Mouse (Mus musculus) left cerebral cortex, adult 9 months (tissue): ENCODE data around the gene BC051019.

Experiments
- DNase-seq, 2 experiments: peaks; one replicate each; pipeline ENCODE4 v3.0.0; 2022; ENCODE audit warnings: low spot score in 2 of 2

BC051019 gene

GRCm38 (mm10) chr7:109708961-109709382 is 14.7 kb downstream of the BC051019 start:
- DNase-seq: no peak

GRCm38 (mm10) chr7:109707023-109707785 is 16.4 kb downstream of the BC051019 start:
- DNase-seq: peak in 1 of 2 experiments; percentile 53

DNA sequence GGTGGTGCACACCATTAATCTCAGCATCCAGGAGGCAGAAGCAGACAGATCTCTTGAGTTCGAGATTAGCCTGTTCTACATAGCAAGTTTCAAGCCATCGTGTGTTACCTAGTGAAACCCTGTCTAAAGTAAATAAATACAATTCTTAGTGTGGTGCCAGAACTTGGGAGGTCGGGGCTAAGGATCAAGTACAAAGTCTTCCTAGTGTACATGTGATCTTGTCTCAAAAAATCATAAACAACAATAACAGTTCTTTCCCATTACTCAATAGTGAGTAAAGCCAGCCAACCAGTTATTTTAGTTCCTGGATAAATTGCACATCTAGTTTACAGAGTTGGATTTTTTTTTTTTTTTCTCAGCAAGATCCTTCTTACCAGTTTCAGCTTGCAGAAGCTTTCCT is 19.2 kb downstream of the BC051019 start:
- DNase-seq: no peak

- no peak for DNase-seq
Observed at GRCm38 (mm10) chr7:109704016-109704377, 19.7 kb downstream of the BC051019 start.

- peak; percentile 70 to 93 for DNase-seq
Observed at GRCm38 (mm10) chr7:109703190-109704015, 20.2 kb downstream of the BC051019 start, which contains the start of the genes St5 and Akip1. Gene St5, minus strand, starts transcription at chr7:109703605. Gene Akip1, plus strand, starts transcription at chr7:109703690.

DNA sequence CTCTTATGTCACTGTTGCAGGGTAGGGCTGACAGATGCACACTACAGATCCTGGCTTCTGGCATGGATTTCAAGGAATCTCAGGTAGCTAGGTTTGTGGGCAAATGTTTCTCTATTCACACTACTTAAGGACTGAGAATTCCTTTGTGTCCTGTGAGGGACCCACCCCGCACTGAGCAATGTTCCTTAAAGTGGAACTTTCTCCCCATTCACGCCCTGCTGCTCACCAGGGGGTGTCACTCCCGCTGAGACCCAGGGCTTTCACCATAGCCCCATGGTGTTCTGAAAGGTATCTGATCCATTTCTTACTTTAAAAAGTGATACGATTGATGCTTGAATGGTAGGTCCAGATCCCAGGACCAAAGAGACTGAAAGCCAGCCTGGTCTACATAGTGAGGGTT is 20.9 kb downstream of the BC051019 start:
- DNase-seq: no peak

DNA sequence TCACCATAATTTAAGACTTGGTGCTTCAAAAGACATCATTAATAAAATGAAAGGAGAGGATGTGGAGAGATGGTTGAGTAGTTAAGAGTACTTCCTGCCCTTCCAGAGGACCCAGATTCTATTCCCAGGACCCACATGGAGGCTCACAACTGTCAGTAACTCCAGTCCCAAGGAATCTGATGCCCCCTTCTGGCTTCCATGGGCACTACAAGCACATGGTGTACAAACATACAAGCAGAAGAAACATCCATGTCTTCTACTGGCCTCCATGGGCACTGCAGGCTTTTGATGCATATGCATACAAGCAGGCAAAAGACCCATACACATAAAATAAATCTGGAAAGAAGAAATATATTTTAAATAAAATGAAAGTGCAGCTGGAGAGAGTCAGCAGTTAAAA is 23.4 kb downstream of the BC051019 start:
- DNase-seq: no peak

DNA sequence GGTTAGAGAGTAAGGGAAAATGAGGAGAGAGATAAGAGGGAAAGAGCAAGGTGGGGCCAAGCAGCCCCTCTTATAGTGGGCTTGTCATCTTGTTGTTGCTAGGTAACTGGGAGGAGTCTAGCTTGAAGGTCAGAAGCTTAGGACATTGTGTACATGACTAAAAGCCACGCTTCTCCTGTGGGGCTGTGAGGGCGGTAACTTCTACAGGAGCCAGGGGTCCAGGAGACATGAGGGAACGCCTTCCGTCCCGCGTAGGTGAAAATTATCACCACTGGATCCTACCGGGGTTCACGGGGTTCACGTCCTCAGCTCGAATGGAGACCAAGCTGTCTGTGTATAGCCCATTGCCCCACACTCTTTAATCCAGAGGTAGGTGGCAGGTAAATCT is 28.3 kb downstream of the BC051019 start:
- no peak for DNase-seq

- DNase-seq: no peak
Observed at GRCm38 (mm10) chr7:109694576-109695338, 28.9 kb downstream of the BC051019 start.

- DNase-seq: no peak
Observed at GRCm38 (mm10) chr7:109690961-109691360, 32.7 kb downstream of the BC051019 start.

DNA sequence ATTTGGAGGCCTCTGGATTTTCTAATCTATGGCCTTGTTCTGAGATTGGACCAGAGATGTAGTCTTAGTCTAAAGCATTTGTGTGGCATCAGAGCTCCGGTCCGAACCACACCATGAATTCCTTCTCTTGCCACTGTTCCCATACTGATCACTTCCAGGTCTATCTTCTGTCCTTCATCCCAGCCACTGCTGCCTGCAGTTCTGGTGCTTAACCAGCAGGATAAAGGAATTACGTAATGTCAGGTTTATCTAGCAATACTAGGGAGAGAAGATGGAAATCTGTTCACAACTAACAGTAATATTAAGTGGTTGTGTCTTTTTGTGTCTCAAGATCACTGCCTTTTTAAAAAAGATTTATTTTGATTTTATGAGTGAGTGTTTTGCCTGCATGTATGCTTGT is 33.5 kb downstream of the BC051019 start:
- no peak for DNase-seq

DNA sequence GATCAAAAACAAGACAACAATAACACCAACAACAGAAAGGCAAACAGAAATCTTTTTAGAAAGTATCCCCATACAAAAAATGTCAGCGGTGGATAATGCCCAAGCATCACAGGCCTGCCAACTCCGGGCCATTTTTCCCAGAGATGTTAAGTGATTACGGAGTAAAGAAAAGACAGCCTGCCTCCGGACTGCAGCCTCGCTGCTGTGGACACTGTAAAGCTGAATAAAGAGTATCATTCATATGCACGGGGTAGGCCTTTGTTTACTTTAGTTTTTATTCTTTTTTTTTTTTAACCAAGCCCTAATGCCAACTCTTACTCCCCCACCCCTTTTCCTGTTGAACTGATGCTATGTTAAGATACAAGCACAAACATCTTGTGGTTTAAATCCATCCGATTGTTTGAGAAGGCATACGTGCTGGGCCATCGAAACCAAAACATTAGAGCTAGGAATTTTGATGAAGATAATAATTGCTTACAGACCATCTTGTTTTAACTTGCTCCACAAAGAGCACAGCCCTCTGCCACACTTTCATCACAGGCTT is 37.0 kb downstream of the BC051019 start:
- DNase-seq: no peak

GRCm38 (mm10) chr7:109680879-109681278 is 42.8 kb downstream of the BC051019 start:
- no peak for DNase-seq

DNA sequence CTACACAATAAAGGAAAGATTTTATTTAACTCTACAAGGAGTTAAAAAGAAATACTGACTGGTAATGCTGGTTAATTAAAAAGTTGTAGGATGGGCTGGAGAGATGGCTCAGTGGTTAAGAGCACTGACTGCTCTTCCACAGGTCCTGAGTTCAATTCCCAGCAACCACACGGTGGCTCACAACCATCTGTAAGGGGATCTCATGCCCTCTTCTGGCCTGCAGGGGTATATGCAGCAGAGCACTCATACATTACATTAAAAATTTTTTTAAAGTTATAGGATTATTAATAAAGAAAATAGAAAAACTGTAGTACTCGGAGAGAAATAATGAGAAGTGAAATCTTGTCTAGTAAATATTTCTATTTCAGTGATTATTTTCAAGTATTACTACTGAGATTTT is 43.4 kb downstream of the BC051019 start:
- no peak for DNase-seq

DNA sequence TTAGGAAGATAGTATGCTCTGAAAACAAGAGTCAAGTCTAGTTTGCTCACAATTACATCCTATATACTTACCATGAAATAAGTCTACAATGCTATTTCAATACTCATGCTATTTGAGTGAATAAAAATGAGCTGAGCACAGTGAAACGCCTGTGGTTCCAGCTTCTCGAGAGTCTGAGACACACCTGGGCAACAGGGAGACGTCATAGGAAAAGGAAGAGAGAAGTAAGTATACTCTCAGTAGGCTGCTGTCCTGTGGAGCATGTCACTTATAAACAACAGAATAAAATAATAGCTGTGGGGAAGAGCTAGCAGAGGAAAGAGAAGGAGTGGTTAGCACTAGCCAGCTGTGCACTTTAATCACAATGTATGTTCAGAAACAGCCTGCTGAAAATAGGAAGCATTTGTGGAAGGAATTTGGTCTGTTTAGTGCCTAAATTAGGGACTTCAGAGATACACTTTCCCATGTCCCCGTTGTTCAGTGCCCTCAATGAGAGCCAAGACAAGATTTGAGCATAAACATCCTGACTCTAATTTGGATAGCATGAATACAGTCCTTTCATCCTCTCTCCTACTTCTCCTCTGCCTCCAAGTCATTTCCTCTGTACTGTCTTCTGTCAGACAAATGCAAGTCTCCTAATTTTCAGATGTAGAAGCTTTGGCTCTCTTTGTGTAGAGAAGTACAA is 48.6 kb downstream of the BC051019 start:
- DNase-seq: no peak

DNA sequence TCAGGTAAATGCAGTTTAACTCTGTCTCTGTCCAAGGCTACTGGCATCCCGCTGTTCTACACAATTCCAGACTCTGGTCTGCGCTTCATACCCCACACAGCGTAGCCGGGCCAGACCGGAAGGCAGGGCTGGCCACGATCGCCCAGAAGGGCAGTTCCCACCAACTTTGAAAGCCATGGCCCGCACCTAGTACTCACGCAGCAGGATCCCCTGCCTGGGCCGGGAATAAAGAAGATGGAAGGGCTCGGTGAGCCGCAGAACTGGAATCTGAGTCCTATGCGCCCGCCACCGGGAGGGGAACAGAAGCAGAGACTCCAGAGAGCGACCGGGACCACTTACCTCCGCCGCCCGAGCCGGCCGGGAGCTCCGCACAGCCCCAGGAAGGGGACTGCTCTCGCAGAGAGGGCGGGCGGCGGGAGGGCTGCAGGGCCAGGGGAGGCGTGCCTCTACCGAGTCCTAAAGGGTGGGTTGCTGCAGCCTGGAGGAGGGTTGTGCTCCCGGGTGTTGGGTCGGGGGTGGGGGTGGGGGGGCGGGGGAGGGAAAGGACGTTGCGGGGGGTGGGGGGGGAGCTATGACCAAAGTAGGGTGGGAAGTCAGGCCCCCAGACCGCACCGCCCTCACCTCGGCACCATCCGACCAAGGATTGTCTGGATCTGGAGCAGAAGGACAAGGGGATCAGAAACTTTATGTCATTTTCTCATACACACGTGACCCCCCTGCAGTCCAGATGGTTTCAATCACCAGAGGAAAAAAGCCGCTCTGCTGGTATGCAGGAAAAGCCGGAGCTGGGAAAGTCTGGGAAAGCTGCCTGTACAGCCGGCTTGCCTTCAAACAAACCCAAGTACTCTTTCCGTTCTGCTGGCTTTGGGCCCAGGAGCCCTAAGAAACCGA is 51.8 kb downstream of the BC051019 start:
- DNase-seq: peak; percentile 19 to 70

DNA sequence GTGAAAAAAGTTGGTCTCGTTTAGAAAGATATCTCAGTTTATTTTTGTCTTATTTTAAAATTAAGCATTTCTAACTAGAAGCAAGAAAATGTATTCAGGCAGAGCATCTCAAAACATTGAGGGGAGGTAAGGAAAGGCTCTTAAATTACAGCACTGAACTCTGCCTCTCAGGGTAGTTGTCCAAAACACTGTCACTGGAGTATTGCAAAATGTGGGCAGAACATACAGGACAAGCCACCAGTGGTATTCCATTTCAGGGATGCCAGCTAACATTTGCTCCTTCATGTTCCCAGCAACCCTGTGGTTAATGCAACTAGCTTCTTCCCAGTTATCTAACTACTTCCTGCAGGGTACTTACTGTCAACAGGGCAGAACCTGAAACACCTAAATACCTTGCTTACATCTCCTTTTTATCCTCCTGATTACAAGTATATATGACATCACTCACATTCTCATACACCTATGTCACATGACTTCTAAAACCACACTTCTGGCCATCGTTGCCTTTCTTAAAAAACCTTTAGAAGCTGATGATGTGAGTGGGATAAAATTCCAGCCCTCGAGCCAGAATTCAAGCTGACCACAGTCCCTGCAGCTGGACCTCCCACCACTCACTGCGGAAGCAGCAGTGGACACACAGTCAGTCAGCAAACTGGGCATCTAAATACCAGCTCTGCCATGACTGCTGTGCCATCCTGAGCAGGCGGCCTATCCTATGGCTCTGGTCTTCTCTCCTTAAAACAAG is 54.1 kb downstream of the BC051019 start:
- no peak for DNase-seq

GRCm38 (mm10) chr7:109666664-109667063 is 57.0 kb downstream of the BC051019 start:
- no peak for DNase-seq

GRCm38 (mm10) chr7:109662626-109663025 is 61.0 kb downstream of the BC051019 start:
- DNase-seq: peak in 1 of 2 experiments; percentile 46
